Mouse (Mus musculus) gastrocnemius, adult 18-20 months (tissue): Measurements from ENCODE around the gene Nr1i2. TPM values are rescaled to one million over a fixed set of nuclear protein-coding genes. Genes with fewer than 3 reads are reported as not detected.
"Not testable (repeated sequence)": the region's sequence is repeated elsewhere in the genome, so short reads cannot be mapped to it uniquely, and the experiment has no call there.

ENCODE experiments used
- DNase-seq: peaks from one replicate; pipeline ENCODE4 v3.0.0; 2021; ENCODE audit warnings: low spot score
- long read RNA-seq, 2 experiments: library from polyadenylated mRNA; stranded (forward); transcript quantifications; one replicate each; pipeline ENCODE4 v2.0.0; 2021
- total RNA-seq, 2 experiments: library from RNA; stranded (reverse); gene quantifications; 2 replicates each; pipeline ENCODE4 v1.2.3; 2021

The Nr1i2 gene
- total RNA-seq = under 1 TPM in 1 of 2 experiments, not detected in 1; 0.09 TPM
- long read RNA-seq, experiment 1 = 0 reads
- long read RNA-seq, experiment 2 = 0 reads

- DNase-seq = no peak
Observed at GRCm38 (mm10) chr16:38294685-38295348, at the start of gene Nr1i2. Gene Nr1i2, minus strand, starts transcription at chr16:38294824.

GRCm38 (mm10) chr16:38341396-38342324 lies 47.0 kb upstream of the Nr1i2 start, which contains the start of gene Maats1:
Gene Maats1, minus strand, starts transcription at chr16:38342143.
- peak; percentile 72 for DNase-seq

DNA sequence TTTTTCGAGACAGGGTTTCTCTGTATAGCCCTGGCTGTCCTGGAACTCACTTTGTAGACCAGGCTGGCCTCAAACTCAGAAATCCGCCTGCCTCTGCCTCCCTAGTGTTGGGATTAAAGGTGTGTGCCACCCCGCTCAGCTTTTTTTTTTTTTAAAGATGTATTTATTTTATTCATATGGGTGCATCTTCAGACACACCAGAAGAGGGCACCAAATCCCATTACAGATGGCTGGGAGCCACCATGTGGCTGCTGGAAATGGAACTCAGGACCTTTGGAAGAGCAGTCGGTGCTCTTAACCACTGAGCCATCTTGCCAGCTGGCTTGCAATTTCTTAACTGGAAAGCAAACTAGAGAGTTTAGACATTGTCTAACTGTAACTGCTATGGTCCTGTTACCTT lies 43.5 kb upstream of the Nr1i2 start:
- not testable (repeated sequence) for DNase-seq

GRCm38 (mm10) chr16:38334431-38334830 lies 39.8 kb upstream of the Nr1i2 start:
- DNase-seq = no peak

- no peak for DNase-seq
Observed at GRCm38 (mm10) chr16:38329340-38329739, 34.7 kb upstream of the Nr1i2 start.

- no peak for DNase-seq
Observed at GRCm38 (mm10) chr16:38326778-38327397, 32.3 kb upstream of the Nr1i2 start.

- DNase-seq = no peak
Observed at GRCm38 (mm10) chr16:38324311-38324710, 29.7 kb upstream of the Nr1i2 start.

GRCm38 (mm10) chr16:38321452-38321935 lies 26.9 kb upstream of the Nr1i2 start:
- DNase-seq = peak; percentile 16

DNA sequence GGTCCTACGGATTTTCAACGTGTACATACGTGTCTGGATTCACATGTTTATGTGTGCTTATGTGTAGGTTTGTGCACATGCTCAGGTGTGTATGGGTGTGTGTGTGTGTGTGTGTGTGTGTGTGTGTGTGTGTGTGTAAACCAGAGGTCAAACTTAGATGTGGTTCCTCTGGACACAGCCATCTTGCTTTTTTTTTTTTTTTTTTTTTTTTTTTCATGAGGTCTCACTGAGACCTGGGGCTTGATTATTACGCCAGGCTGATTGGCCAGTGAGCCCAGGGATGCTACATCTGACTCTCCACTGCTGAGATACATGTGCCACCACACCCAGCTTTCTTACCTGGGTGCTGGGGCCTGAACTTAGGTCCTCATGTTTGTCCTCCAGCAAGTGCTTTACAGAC lies 24.5 kb upstream of the Nr1i2 start:
- DNase-seq = no peak

- no peak for DNase-seq
Observed at GRCm38 (mm10) chr16:38318492-38318891, 23.9 kb upstream of the Nr1i2 start.

DNA sequence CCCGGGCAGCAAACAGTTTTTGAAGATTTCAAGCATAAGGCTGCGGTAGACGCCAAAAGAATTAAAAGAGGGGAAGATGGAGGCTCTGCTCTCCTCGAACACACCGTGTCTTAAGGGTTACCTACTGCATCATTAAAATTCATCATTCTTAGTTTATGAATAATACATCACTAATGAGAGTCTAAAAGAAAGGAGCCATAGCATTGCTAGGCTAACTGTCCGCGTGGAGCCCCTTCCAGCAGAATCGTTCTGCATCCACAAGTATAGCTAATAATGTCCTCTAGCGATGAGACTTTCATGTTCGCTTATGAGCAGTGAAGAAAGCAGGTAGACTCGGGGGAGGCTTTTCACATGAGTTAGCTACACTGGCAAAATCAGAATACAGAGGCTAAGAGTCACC lies 13.6 kb upstream of the Nr1i2 start:
- DNase-seq = no peak

DNA sequence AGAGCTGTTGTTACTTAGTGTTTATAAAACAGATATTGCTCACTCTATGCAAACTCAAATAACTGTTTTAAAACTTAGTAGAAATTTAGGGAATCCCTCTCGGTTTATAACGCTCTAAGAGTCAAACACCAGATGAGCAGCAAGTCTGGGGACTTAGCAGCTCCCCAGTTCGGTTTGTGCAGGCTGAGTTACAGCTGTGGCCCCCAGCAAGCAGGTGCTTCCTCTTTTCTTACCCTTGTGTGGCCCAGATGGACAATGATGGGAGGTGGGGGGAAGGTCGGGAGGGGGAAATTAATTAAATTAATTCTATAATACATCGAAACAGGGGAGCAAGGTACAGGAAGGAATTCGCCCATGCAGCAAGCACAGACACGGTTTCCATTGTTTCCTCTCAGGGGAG lies 13.0 kb upstream of the Nr1i2 start:
- no peak for DNase-seq

DNA sequence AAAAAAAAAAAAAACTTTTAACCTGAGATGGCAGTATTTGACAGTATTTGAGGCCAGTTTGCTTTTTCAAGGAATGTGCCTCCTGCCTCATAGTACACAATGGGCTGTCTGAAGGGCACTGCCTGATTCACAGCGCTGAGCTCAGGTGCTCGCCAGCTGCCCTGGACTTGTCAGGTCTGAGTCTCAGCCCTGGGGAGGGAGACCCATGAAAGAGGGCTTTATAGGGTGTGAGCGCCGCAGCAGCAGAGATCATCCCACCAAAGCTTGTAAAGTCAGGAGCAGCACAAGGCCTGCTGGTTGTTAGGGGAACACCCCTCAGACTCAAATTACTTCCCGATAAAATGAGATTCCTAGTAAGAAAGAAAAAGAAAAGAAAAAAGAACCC lies 12.6 kb upstream of the Nr1i2 start:
- DNase-seq = no peak

DNA sequence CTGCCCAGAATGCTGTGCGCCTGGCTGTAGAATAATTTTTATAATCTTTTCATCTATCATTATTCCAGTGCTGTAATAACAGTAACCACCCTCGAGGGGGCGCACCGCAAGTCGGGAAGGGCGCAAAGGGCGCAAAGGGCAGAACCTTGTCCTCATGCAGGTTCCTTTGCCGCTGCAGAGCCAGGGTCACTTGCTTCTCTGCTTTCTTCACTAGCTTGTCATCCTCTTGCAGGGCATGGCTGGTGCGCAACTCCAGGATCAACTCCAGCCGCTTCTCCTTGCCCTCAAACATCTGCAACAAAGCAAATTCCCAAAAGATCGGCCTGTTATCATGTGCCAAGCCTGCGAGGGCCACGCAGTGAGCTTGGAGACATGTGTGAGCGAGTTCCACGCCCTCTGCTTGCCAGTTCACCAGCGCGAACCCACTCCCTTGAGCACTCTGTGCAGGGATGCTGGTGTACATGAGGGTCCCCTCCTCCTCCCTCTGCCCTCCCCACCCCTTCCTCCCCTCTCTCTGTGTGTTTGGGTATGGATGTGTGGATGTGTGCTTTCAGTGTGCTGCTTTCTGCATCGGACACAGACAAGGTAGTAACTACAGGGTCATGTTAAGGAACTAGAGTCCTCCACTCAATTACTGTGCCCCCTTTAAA lies 12.1 kb upstream of the Nr1i2 start:
- DNase-seq = peak; percentile 5

DNA sequence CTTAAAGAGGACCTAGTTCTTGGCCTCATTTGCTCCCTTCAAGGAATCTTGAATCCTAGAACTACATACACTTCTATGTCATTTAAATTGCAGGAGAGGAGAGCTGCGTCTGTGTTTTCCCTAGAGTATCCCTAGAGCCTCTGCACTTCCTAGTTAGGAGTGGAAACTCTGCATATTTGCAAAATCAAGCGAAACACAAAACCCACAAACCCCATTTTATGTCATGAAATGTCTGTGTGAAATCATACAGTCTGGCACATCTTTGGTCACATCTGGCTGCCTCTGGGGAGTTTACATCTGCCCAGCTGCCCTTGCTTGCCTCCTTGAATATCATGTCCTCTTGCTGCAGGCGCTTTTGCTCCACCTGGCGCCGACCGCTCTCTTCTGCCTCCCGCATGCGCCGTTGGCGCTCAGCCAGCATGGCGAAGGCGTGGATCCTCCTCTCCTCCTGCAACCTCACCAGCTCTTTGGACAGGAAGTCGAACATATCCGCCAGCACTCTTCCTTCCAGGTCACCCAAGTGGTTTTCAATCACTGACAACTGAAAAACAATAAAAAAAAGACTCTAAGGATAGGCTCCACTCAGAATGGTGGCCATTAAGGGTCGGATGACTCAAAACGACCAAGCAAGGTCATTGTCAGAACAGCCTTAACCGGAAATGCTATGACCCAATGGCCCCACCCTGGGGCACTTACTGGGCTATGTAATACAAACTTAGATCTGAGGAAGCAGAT lies 10.0 kb upstream of the Nr1i2 start:
- DNase-seq = peak; percentile 17

- no peak for DNase-seq
Observed at GRCm38 (mm10) chr16:38302367-38302766, 7.7 kb upstream of the Nr1i2 start.

DNA sequence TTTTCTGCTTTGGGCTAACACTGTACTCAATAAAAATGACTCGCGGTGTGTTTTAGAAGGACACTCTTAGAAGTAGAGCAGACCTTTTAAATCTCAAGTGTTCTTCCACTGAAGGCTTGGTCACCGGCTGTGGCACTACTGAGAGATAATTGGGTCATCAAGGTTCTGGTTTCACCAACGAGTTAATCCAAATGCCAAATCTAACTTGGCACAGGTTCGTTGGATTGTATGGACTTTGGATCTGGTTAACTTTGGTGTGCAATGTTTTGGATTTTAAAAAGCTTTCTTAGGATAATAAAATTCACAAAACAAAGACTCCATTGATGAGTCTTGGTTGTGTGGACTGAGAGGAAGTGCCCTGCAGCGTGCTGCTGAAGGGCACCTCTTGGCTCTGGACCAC lies 3.8 kb upstream of the Nr1i2 start:
- DNase-seq = no peak

DNA sequence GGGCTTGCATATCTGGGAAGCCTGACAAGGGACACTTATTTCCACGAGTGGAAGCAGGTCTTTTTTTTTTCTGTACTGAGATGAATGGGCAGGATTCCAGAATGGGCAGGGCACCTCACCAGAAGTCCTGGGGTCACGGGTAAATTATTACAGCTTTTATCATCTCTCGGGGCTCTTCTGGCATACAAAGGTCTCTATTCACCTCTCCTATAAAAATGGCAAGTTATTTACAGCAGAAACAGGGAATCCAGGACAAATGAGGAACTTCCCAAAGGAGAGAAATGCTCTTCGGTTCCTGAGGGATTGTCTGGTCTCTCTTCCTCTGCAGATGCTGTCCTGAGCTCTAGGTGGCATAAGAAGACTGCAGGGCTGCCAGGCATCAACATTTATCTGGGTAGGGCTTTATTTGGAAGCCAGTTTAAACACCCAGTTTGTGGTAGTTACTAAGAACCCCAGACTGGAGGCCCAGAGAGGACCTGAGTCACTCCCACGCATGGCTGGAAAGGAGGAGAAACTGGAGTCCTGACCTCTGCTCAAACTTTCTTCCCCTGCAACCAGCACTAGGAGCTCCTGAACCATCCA lies 816 bp upstream of the Nr1i2 start:
- DNase-seq = no peak

- DNase-seq = no peak
Observed at GRCm38 (mm10) chr16:38290151-38290550, 4.5 kb downstream of the Nr1i2 start.

DNA sequence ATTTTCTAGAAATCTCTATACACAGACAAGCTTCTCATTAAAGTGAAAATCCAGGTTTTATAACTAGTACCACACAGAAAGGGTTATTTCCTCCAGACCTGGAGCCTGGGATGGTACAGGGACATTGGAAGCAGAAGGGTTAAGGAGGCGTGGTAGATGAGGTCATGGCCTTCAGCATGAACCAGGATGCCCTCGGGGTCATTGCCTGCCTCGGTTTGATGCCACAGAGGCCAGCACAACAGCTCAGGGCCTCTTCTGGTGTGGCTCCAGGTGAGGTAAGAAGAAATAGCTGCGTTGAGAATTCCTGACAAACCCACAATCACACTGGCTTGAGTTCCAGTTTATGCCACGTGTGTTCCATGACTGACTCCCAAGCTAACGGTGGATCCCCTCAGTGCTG lies 5.8 kb downstream of the Nr1i2 start:
- no peak for DNase-seq
